ENCODE assay signal across 20 mouse cellular contexts in genomic region chr8:47205472-47205871, GRCm38 (mm10).
DNase-seq lines count a peak whose midpoint lies in the region; ATAC-seq and TF ChIP-seq lines count a peak whose summit lies in the region.
"Had no signal": no experiment of that assay in that cellular context is flagged by ENCODE, and none has a peak within 500 bp of the region (broad histone marks: within the 10 kb centered on the region; RNA-seq: fewer than 3 reads in every experiment).

No protein-coding gene starts in this region.

- ATAC-seq in heart, postnatal 0 days (ENCODE audit: insufficient read depth, low read depth) = 0 out of 2 replicates have a peak, but pooled peaks have one; percentile 39
- ATAC-seq in liver, postnatal 0 days = no peak
- ATAC-seq in liver, embryonic 12.5 days = no peak
- ATAC-seq: forebrain, embryonic 15.5 days; intestine, embryonic 16.5 days had no signal

- H3K4me3 ChIP-seq in heart, postnatal 0 days (ENCODE audit: low read depth, low read length) = no peak overlapping the region
- no peak overlapping the region for H3K4me3 ChIP-seq in liver, postnatal 0 days (ENCODE audit: low read depth, low read length)
- no peak overlapping the region for H3K4me3 ChIP-seq in liver, embryonic 12.5 days
- H3K4me3 ChIP-seq: erythroblast, embryonic 14.5 days; forebrain, embryonic 15.5 days; heart, embryonic 13.5 days; hindbrain, embryonic 10.5 days; megakaryocyte, embryonic 14.5 days; neural tube, embryonic 12.5 days had no signal

- H3K4me1 ChIP-seq in heart, postnatal 0 days (ENCODE audit: control insufficient read depth, insufficient read depth) = peaks cover 17% of the 10 kb centered on the region; the same call in 1 of the 2 replicates
- H3K4me1 ChIP-seq in liver, postnatal 0 days (ENCODE audit: insufficient read depth) = no peaks in the 10 kb centered on the region
- no peaks in the 10 kb centered on the region for H3K4me1 ChIP-seq in liver, embryonic 12.5 days
- H3K4me1 ChIP-seq: megakaryocyte, embryonic 14.5 days had no signal

- peak; percentile 46 for TF ChIP-seq CTCF in heart, postnatal 0 days (IDR thresholded peaks at IDR 0.05; ENCODE audit: low read depth)
- peak; percentile 23 for TF ChIP-seq CTCF in liver, postnatal 0 days (IDR thresholded peaks at IDR 0.05; ENCODE audit: low read depth)

- 0 out of 2 replicates have a peak, but pooled peaks cover 2% of the 10 kb centered on the region for H3K36me3 ChIP-seq in heart, postnatal 0 days (replicated peaks; ENCODE audit: control insufficient read depth, insufficient read depth, low read length)
- H3K36me3 ChIP-seq in liver, postnatal 0 days (replicated peaks; ENCODE audit: insufficient read depth, low read length) = no peaks in the 10 kb centered on the region
- no peaks in the 10 kb centered on the region for H3K36me3 ChIP-seq in liver, embryonic 12.5 days

- H3K27ac ChIP-seq in heart, postnatal 0 days (ENCODE audit: low read depth) = no peak overlapping the region
- no peak overlapping the region for H3K27ac ChIP-seq in liver, postnatal 0 days (ENCODE audit: low read depth)
- no peak overlapping the region for H3K27ac ChIP-seq in liver, embryonic 12.5 days
- H3K27ac ChIP-seq: forebrain, embryonic 15.5 days; heart, embryonic 13.5 days; hindbrain, embryonic 10.5 days; neural tube, embryonic 12.5 days had no signal

- no peak for TF ChIP-seq EP300 in heart, postnatal 0 days (IDR thresholded peaks at IDR 0.05; ENCODE audit: low read depth)
- no peak for TF ChIP-seq EP300 in liver, postnatal 0 days (IDR thresholded peaks at IDR 0.05; ENCODE audit: low read depth)

- WGBS in heart, postnatal 0 days = 65% methylated on average over 5 of the region's 5 CpGs
- WGBS in liver, postnatal 0 days (ENCODE audit: insufficient replicate concordance) = 69% methylated on average over 5 of the region's 5 CpGs
- 73% methylated on average over 5 of the region's 5 CpGs for WGBS in liver, embryonic 12.5 days (ENCODE audit: insufficient replicate concordance)

- H3K9ac ChIP-seq in heart, postnatal 0 days (replicated peaks; ENCODE audit: low read depth, low read length) = no peak overlapping the region
- H3K9ac ChIP-seq in liver, postnatal 0 days (replicated peaks) = no peak overlapping the region
- H3K9ac ChIP-seq in liver, embryonic 12.5 days = no peak overlapping the region
- H3K9ac ChIP-seq: forebrain, embryonic 15.5 days; neural tube, embryonic 12.5 days had no signal

- DNase-seq in heart, postnatal 0 days (ENCODE audit: low spot score) = no peak
- no peak for DNase-seq in heart, postnatal 25 days (ENCODE audit: low spot score)
- DNase-seq in liver, postnatal 0 days = no peak
- peak; percentile 76 for DNase-seq in ES-CJ7 (ENCODE audit: low read depth, low spot score)
- DNase-seq in lung, postnatal 14 days = peak; percentile 18
- DNase-seq in ovary, postnatal 14 days (ENCODE audit: low spot score) = no peak
- DNase-seq: adrenal gland, adult 8-10 months; cerebellum, adult 18-20 months; cerebellum, postnatal 36 days; gastrocnemius, postnatal 14 days; kidney, postnatal 14 days; right cerebral cortex, postnatal 25 days had no signal

- H3K4me2 ChIP-seq in heart, postnatal 0 days (ENCODE audit: low read depth, low read length) = no peak overlapping the region
- no peak overlapping the region for H3K4me2 ChIP-seq in liver, postnatal 0 days (ENCODE audit: low read depth, low read length)
- H3K4me2 ChIP-seq in liver, embryonic 12.5 days = no peak overlapping the region
- H3K4me2 ChIP-seq: forebrain, embryonic 15.5 days; heart, embryonic 13.5 days; neural tube, embryonic 12.5 days had no signal

- no peaks in the 10 kb centered on the region for H3K9me3 ChIP-seq in heart, postnatal 0 days (replicated peaks; ENCODE audit: control insufficient read depth, low read length)
- H3K9me3 ChIP-seq in liver, postnatal 0 days (ENCODE audit: low read length) = no peaks in the 10 kb centered on the region
- H3K9me3 ChIP-seq in liver, embryonic 12.5 days (replicated peaks) = no peaks in the 10 kb centered on the region
- H3K9me3 ChIP-seq: forebrain, embryonic 15.5 days; heart, embryonic 13.5 days; neural tube, embryonic 12.5 days had no signal

- intact Hi-C loops in heart, postnatal 25 days (cut with DNase I) = loop anchor here (5.0 kb wide), 1 partner anchor 162 kb away; no protein-coding TSS in a partner anchor

- H3K27me3 ChIP-seq in heart, postnatal 0 days (ENCODE audit: control insufficient read depth, insufficient read depth, low read length) = no peaks in the 10 kb centered on the region
- no peaks in the 10 kb centered on the region for H3K27me3 ChIP-seq in liver, postnatal 0 days (ENCODE audit: insufficient read depth, low read length)
- H3K27me3 ChIP-seq in liver, embryonic 12.5 days (replicated peaks) = no peaks in the 10 kb centered on the region
- H3K27me3 ChIP-seq: forebrain, embryonic 15.5 days; heart, embryonic 13.5 days; megakaryocyte, embryonic 14.5 days; neural tube, embryonic 12.5 days had no signal

Comparison
In these comparisons a context has a peak if more than half of its experiments do, and no peak if none do; other contexts are left out.
1. DNase-seq: peak in ES-CJ7 (single experiment) and lung, postnatal 14 days (single experiment); none in heart, postnatal 0 days (single experiment), heart, postnatal 25 days (single experiment), liver, postnatal 0 days (single experiment) and ovary, postnatal 14 days (single experiment).